Mouse (Mus musculus) heart, embryonic 12.5 days (tissue): Measurements from ENCODE around the gene Eif4h. TPM values are rescaled to one million over a fixed set of nuclear protein-coding genes. Genes with fewer than 3 reads are reported as not detected.
"Not testable (repeated sequence)": the region's sequence is repeated elsewhere in the genome, so short reads cannot be mapped to it uniquely, and the experiment has no call there.

Source experiments
- ATAC-seq: fragments of 200-750 bp; cut with Nextera tagmentation; 2 replicates; pipeline ENCODE4 v1.8.0; 2017; ENCODE audit warnings: moderate TSS enrichment, moderate library complexity; ENCODE audit not compliant: insufficient number of reproducible peaks, low FRiP score
- H3K27ac ChIP-seq: fragments of 300-500 bp; sonication (generic); 2 replicates; pipeline ENCODE4 v1.5.1; 2016; ENCODE audit warnings: mild to moderate bottlenecking, moderate library complexity; ENCODE audit not compliant: poor library complexity, severe bottlenecking
- H3K27me3 ChIP-seq: fragments of 300-500 bp; sonication (generic); replicated peaks from 2 replicates; pipeline ENCODE4 v1.6.1; 2016; ENCODE audit warnings: mild to moderate bottlenecking, moderate library complexity
- H3K36me3 ChIP-seq: fragments of 300-500 bp; sonication (generic); 2 replicates; pipeline ENCODE4 v1.6.1; 2016; ENCODE audit warnings: mild to moderate bottlenecking, moderate library complexity
- H3K4me1 ChIP-seq: fragments of 300-500 bp; sonication (generic); replicated peaks from 2 replicates; pipeline ENCODE4 v1.6.1; 2016; ENCODE audit warnings: mild to moderate bottlenecking
- H3K4me2 ChIP-seq: fragments of 300-500 bp; sonication (generic); 2 replicates; pipeline ENCODE4 v1.6.1; 2016; ENCODE audit warnings: mild to moderate bottlenecking, moderate library complexity
- H3K4me3 ChIP-seq: fragments of 300-500 bp; sonication (generic); 2 replicates; pipeline ENCODE4 v1.5.1; 2016; ENCODE audit warnings: mild to moderate bottlenecking
- H3K9ac ChIP-seq: fragments of 300-500 bp; sonication (generic); 2 replicates; pipeline ENCODE4 v1.6.1; 2016; ENCODE audit warnings: mild to moderate bottlenecking, moderate library complexity
- H3K9me3 ChIP-seq: fragments of 300-500 bp; sonication (generic); replicated peaks from 2 replicates; pipeline ENCODE4 v1.6.1; 2016; ENCODE audit warnings: mild to moderate bottlenecking, moderate library complexity
- WGBS: fragments of 180-500 bp; shearing (Covaris S2); methylation state at CpG from one replicate; pipeline ENCODE4 v1.1.7; 2016; 5-methylcytosine and 5-hydroxymethylcytosine counted together
- polyA plus RNA-seq: library from polyadenylated mRNA; unstranded; fragments of >200 nt; fragmentation: Nextera tagmentation; extraction: Ambion mirVana; gene quantifications from 2 replicates; pipeline ENCODE4 v1.2.1, GENCODE M21; 2016

The Eif4h gene
- polyA plus RNA-seq, 1 experiment from 2014 or later: 341 TPM

DNA sequence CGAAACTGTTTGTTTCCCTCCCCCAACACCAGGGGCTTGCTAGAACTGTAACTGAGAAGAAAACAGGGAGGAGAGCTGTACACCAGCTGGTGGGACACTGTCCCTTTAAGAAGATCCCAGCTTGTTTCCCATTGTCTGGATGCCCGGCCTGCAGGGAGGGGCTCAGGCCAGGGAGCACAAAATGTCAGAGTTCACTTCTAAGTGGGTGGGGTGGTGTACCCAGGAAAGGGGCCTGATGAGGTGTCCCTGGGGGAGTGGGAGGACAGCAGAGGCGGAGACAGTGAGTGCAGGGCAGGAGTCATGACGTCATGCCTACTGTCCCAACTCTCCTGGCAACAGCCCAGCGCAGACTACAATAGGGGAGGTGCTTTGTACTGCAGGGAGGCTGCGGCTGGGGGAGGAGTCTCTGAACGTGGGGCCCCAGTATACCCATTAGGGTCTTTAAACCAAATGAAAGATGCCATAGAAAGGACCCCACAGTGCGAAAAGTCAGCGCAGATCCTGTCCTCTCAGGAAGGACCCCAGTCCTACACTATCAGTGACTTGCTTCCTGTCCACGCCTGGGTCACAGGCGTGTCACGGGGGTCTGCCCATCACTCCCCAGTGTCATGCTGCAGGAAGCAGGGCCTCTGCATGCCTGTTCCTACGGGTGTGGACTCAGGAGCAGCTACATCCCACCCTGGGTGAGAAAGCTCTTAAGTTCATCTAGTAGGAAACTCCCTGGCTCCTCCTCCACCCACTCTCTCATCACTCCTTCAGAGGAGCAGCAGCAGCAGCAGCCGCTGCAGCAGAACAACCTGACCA is 36.9 kb upstream of the Eif4h start:
- Histone ChIP-seq H3K9me3 (no peaks in the 10 kb centered on the region), H3K36me3 (peaks cover 19% of the 10 kb centered on the region), H3K27ac (peak overlapping the region; percentile 80), H3K4me1 (peaks cover 62% of the 10 kb centered on the region), H3K27me3 (no peaks in the 10 kb centered on the region), H3K9ac (peak overlapping the region; percentile 67), H3K4me3 (peak overlapping the region; percentile 37), H3K4me2 (peak overlapping the region; percentile 70)
- ATAC-seq: peak; percentile 87
- WGBS: 3% methylated on average over 14 of the region's 14 CpGs

DNA sequence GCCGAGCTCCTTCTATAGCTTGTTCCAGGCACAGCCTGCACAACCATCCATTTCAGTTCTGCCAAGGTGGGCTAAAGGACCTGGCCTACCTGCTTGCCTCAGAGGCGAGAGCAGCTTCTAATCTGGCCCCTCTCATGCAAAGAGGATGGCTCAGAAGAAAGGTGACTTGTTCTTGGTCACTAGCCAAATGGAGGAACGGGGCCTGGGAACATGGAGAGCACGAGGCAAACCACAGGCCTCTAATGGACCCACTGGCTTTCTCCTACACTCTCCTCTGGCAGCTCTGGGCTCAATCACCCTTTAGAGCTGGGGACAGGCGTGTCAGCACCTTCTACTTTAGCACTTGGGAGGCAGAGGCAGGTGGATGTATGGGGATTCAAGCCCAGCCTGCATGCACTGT is 35.7 kb upstream of the Eif4h start:
- no peaks in the 10 kb centered on the region for H3K27me3 ChIP-seq

DNA sequence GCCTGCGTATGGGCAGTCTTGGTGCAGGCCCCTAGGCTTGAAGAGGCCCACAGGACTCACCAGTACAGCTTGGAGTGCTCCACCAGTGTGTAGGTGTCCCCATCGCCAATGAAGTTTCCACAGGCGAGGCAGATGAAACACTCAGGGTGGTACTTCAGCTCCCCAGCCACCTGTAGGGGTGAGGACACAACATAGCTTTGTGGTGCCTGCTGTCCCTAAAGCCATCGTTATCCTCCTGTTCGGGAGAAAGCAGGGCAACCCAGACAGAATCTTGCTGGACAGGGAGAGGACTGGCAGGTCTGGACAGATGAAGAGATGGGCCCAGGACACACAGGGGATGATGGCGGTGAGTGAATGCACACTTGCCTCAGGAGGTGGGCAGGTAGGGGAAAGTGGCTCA is 33.3 kb upstream of the Eif4h start:
- H3K27ac ChIP-seq: no peak overlapping the region
- H3K4me3 ChIP-seq: no peak overlapping the region
- WGBS: 88% methylated on average over 6 of the region's 6 CpGs
- no peaks in the 10 kb centered on the region for H3K27me3 ChIP-seq
- H3K4me2 ChIP-seq: no peak overlapping the region
- peaks cover 31% of the 10 kb centered on the region for H3K4me1 ChIP-seq
- H3K9ac ChIP-seq: no peak overlapping the region
- peaks cover 45% of the 10 kb centered on the region for H3K36me3 ChIP-seq
- H3K9me3 ChIP-seq: no peaks in the 10 kb centered on the region
- ATAC-seq: no peak

More for the DNA sequence above, 35.7 kb upstream of the Eif4h start:
- peaks cover 50% of the 10 kb centered on the region for H3K4me1 ChIP-seq
- no peak overlapping the region for H3K4me3 ChIP-seq
- 54% methylated on average over 5 of the region's 5 CpGs for WGBS
- no peaks in the 10 kb centered on the region for H3K9me3 ChIP-seq
- H3K4me2 ChIP-seq: peak overlapping the region; percentile 70; the same call in 1 of the 2 replicates
- H3K9ac ChIP-seq: peak overlapping the region; percentile 67; the same call in 1 of the 2 replicates
- H3K36me3 ChIP-seq: peaks cover 25% of the 10 kb centered on the region
- ATAC-seq: no peak
- peak overlapping the region; percentile 80; the same call in 1 of the 2 replicates for H3K27ac ChIP-seq

DNA sequence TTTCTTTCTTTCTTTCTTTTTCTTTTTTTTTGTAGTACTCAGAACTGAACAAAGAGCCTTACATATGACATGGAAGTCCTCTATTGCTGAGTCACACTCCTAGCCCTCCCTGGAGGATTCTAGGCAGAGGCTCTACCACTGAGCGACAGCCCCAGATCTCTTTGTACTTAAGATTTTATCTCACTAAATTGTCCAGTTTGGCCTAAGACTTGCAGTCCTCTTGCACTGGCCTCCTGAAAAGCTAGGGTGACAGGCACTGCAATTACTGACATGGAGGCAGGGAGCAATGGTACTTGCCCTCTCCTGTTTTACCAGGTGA is 32.9 kb upstream of the Eif4h start:
- H3K4me1 ChIP-seq: peaks cover 27% of the 10 kb centered on the region
- 81% methylated on average over 1 of the region's 1 CpGs for WGBS
- peaks cover 50% of the 10 kb centered on the region for H3K36me3 ChIP-seq
- H3K27me3 ChIP-seq: no peaks in the 10 kb centered on the region
- H3K9ac ChIP-seq: no peak overlapping the region
- H3K27ac ChIP-seq: no peak overlapping the region
- H3K4me3 ChIP-seq: no peak overlapping the region
- no peak overlapping the region for H3K4me2 ChIP-seq
- no peaks in the 10 kb centered on the region for H3K9me3 ChIP-seq
- no peak for ATAC-seq

DNA sequence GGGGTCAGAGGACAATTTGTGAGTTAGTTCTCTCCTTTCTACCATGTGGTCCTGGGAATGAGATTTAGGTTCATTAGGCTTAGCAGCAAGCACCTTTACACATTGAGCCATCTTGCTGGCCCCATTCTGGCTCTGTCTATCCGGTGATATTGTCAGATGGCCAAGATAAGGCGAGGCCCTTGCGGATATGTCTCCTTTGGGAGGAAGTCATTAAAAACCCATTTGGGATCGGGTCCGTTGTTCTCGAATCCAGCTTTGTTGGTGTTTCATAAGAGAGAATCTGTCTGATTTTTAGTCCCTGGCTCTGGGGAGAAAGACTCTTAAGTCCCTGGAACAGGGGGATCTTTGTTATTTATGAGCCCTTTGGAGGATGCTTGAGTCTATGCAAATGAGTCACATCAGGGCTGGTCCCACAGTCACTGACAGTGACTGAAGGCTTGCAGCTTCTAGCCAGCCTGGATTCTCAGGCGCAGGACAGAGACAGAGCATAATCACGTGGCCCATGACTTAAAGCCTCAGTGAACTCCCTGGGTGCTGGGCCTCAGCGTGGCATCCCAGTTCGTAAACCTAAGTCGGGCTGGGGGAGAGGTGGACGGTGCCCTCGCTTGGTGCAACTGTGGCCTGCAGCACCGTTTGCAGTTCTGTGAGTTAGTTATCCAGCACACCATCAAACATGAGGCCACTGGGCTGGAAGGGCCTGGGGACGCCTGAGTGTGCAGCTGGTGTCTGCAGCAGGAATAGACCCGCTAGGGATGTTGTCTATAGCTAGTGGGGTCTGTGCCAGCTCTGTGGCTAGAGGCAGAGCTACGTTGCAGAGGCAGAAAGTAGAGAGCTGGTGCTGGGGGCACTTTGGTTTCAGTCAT is 32.3 kb upstream of the Eif4h start:
- no peak overlapping the region for H3K27ac ChIP-seq
- no peak overlapping the region for H3K4me3 ChIP-seq
- no peaks in the 10 kb centered on the region for H3K9me3 ChIP-seq
- no peaks in the 10 kb centered on the region for H3K27me3 ChIP-seq
- H3K36me3 ChIP-seq: peaks cover 53% of the 10 kb centered on the region
- H3K4me1 ChIP-seq: peaks cover 21% of the 10 kb centered on the region
- WGBS: 78% methylated on average over 17 of the region's 17 CpGs
- ATAC-seq: no peak
- no peak overlapping the region for H3K4me2 ChIP-seq
- no peak overlapping the region for H3K9ac ChIP-seq

DNA sequence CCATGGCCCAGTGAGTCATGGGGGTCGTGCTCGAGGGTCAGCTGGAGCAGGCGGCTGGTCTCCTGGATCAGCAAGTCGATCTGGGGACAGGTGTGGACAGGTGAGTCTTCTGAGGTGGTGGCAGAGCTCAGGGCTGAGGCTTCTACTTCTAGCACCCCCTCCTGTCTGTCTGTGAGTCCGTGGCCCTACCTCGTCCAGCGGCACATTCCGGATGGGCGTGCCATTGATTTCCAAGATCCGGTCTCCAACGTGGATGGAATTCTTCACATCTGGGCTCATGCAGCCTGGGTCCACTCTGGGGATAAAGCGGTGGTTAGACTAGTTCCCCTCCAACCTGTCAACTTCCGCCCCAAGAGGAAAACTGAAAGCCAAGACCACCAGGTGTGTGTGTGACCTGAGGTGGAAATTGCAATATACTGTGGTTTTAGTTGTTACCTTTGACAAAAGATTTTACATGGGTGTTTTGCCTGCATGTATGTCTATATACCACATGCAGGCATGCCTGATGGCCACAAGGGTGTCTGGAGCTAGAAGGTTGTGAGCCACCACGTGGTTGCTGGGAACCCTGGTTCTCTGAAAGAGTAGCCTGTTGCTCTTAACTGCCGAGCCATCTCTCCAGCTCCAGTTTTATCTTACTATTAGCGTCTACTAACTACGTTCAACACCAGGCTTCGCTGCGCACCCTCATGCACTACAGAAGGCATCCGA is 29.9 kb upstream of the Eif4h start:
- Histone ChIP-seq H3K4me1 (no peaks in the 10 kb centered on the region), H3K36me3 (peaks cover 72% of the 10 kb centered on the region), H3K9me3 (no peaks in the 10 kb centered on the region), H3K27ac (no peak overlapping the region), H3K4me3 (no peak overlapping the region), H3K4me2 (no peak overlapping the region), H3K27me3 (no peaks in the 10 kb centered on the region), H3K9ac (no peak overlapping the region)
- ATAC-seq: no peak
- WGBS: 70% methylated on average over 20 of the region's 20 CpGs

DNA sequence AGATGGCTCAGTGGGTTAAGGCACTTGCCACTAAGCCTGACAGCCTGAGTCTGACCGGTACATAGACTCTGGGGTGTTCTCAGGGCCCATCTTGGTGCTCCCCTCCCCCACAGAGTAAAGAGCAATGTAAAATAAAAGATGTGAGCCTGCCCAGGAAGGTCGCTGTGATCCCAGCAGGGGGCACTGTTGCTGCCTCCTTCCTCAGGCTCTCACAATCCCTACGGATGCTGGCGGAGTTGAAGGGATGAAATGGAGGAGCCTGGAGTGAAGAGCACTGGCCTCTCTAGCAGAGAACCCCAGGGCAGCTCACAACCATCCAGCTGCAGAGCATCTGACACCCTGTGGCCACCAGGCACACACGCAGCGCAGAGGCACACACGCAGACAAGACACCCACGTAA is 29.2 kb upstream of the Eif4h start:
- Histone ChIP-seq H3K4me3 (no peak overlapping the region), H3K9me3 (no peaks in the 10 kb centered on the region), H3K4me1 (no peaks in the 10 kb centered on the region), H3K27ac (no peak overlapping the region), H3K27me3 (no peaks in the 10 kb centered on the region), H3K36me3 (peaks cover 77% of the 10 kb centered on the region), H3K9ac (no peak overlapping the region), H3K4me2 (no peak overlapping the region)
- WGBS: 44% methylated on average over 8 of the region's 8 CpGs
- no peak; the same call in 1 of the 2 replicates for ATAC-seq

DNA sequence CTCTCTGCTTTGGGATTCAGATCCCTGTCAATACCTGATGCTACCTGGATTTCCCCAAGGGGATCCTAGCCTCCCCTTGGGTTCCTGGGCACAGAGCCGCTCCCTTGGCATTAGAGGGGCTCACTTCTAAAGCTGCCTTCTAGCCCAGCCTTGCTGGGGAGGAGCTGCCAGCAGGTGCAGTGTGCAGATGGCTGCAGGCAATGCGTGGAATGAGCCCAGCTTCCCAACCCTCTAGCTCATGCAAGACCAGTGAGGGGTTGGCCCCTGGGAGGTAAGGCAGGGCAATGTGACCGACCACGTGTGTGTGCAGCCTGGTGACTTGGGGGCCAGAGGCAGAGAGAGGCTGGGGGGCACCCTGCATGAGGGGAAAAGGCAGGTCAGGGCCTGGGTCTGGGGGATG is 17.4 kb upstream of the Eif4h start:
- Histone ChIP-seq H3K27ac (no peak overlapping the region), H3K36me3 (peaks cover 38% of the 10 kb centered on the region), H3K9ac (no peak overlapping the region), H3K9me3 (no peaks in the 10 kb centered on the region), H3K27me3 (0 out of 2 replicates have a peak, but pooled peaks cover 5% of the 10 kb centered on the region), H3K4me2 (no peak overlapping the region), H3K4me1 (no peaks in the 10 kb centered on the region; the same call in 1 of the 2 replicates), H3K4me3 (no peak overlapping the region)
- no peak for ATAC-seq
- 76% methylated on average over 4 of the region's 4 CpGs for WGBS

DNA sequence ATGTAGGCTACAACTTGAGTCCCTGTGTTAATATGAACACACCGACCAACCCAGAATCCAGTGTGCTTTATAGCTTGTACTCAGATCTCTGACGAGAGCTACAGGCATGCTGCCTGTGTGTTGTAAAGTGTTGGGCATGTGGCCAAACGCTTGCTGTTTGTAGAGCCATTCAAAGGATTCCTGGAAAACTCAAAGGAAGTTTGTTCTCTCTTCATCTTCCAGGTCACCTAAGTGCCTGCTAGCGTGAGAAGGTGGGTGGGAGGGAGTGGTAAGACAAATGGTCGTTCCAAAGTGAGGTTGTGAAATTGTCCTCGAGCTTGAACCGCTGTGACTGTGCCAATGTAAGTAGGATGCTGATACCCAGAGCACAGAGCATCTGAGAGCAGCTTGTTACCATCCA is 12.7 kb upstream of the Eif4h start:
- H3K27ac ChIP-seq: no peak overlapping the region

DNA sequence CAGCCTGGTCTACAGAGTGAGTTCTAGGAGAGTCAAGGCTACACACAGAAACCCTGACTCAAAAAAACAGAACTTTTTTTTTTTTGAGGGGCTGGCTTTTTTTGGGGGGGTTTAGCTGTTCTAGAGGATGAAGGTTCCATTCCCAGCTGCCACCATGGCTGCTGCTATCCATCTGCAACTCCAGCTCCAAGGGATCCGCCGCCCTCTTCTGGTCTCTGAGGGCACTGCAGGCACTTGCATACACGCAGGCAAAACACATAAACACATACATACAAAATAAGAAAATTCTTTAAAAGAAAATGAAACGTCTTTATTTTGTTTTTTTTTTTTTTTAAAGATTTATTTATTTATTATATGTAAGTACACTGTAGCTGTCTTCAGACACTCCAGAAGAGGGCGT is 11.6 kb upstream of the Eif4h start:
- Histone ChIP-seq H3K36me3 (no peaks in the 10 kb centered on the region), H3K4me3 (no peak overlapping the region), H3K4me2 (no peak overlapping the region), H3K27ac (no peak overlapping the region), H3K27me3 (no peaks in the 10 kb centered on the region), H3K4me1 (no peaks in the 10 kb centered on the region; the same call in 1 of the 2 replicates), H3K9ac (no peak overlapping the region), H3K9me3 (no peaks in the 10 kb centered on the region; the same call in 1 of the 2 replicates)
- no peak for ATAC-seq
- WGBS: 46% methylated on average over 5 of the region's 5 CpGs

More for the DNA sequence above, 12.7 kb upstream of the Eif4h start:
- H3K4me1 ChIP-seq: no peaks in the 10 kb centered on the region; the same call in 1 of the 2 replicates
- no peaks in the 10 kb centered on the region for H3K9me3 ChIP-seq
- WGBS: 50% methylated on average over 7 of the region's 7 CpGs
- H3K4me2 ChIP-seq: no peak overlapping the region
- H3K27me3 ChIP-seq: 0 out of 2 replicates have a peak, but pooled peaks cover 4% of the 10 kb centered on the region
- H3K36me3 ChIP-seq: peaks cover 6% of the 10 kb centered on the region; the same call in 1 of the 2 replicates
- no peak overlapping the region for H3K9ac ChIP-seq
- H3K4me3 ChIP-seq: no peak overlapping the region
- ATAC-seq: no peak

DNA sequence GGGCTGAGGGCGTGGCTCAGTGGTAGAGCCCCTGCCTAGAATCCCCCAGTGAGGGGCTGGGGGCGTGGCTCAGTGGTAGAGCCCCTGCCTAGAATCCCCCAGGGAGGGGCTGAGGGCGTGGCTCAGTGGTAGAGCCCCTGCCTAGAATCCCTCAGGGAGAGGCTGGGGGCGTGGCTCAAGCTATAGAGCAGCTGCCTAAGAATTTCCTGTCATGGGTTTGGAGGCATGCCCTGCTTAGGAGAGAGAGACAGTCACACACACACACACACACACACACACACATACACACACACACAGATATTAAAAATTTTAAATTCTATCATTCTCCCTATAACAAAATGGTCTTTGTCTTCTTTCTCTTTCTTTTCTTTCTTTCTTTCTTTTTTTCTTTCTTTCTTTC is 9.7 kb upstream of the Eif4h start:
- not testable (repeated sequence) for ATAC-seq, H3K4me3 ChIP-seq, H3K9me3 ChIP-seq, H3K9ac ChIP-seq, H3K27me3 ChIP-seq, H3K4me2 ChIP-seq, H3K36me3 ChIP-seq, H3K4me1 ChIP-seq, H3K27ac ChIP-seq
- 50% methylated on average over 2 of the region's 4 CpGs for WGBS
